Mouse (Mus musculus) liver, embryonic 15.5 days (tissue): ENCODE data around the gene Pet100. TPM values are rescaled to one million over a fixed set of nuclear protein-coding genes. Genes with fewer than 3 reads are reported as not detected.

ENCODE experiments used
- ATAC-seq: fragments of 200-750 bp; cut with Nextera tagmentation; 2 replicates; pipeline ENCODE4 v1.8.0; 2017; ENCODE audit warnings: moderate number of reproducible peaks, mild to moderate bottlenecking, moderate library complexity; ENCODE audit not compliant: insufficient read depth
- H3K27ac ChIP-seq: fragments of 300-500 bp; sonication (generic); replicated peaks from 2 replicates; pipeline ENCODE4 v1.5.1; 2015; ENCODE audit warnings: mild to moderate bottlenecking, inconsistent platforms
- H3K27me3 ChIP-seq: fragments of 300-500 bp; sonication (generic); 2 replicates; pipeline ENCODE4 v1.6.1; 2015; ENCODE audit warnings: mild to moderate bottlenecking, inconsistent platforms
- H3K36me3 ChIP-seq: fragments of 300-500 bp; sonication (generic); replicated peaks from 2 replicates; pipeline ENCODE4 v1.6.1; 2015; ENCODE audit warnings: moderate library complexity, mild to moderate bottlenecking, inconsistent platforms
- H3K4me1 ChIP-seq: fragments of 300-500 bp; sonication (generic); replicated peaks from 2 replicates; pipeline ENCODE4 v1.6.1; 2015; ENCODE audit warnings: inconsistent platforms
- H3K4me2 ChIP-seq: fragments of 300-500 bp; sonication (generic); 2 replicates; pipeline ENCODE4 v1.6.1; 2015; ENCODE audit warnings: moderate library complexity, mild to moderate bottlenecking, inconsistent platforms
- H3K4me3 ChIP-seq: fragments of 300-500 bp; sonication (generic); replicated peaks from 2 replicates; pipeline ENCODE4 v1.5.1; 2015; ENCODE audit warnings: mild to moderate bottlenecking, inconsistent platforms
- H3K9ac ChIP-seq: fragments of 300-500 bp; sonication (generic); 2 replicates; pipeline ENCODE4 v1.6.1; 2015; ENCODE audit warnings: moderate library complexity, mild to moderate bottlenecking, inconsistent platforms
- H3K9me3 ChIP-seq: fragments of 300-500 bp; sonication (generic); replicated peaks from 2 replicates; pipeline ENCODE4 v1.6.1; 2016; ENCODE audit warnings: inconsistent platforms
- WGBS: fragments of 180-500 bp; shearing (Covaris S2); methylation state at CpG from one replicate; pipeline ENCODE4 v1.1.7; 2015; ENCODE audit warnings: mixed read lengths; ENCODE audit not compliant: insufficient replicate concordance; 5-methylcytosine and 5-hydroxymethylcytosine counted together
- polyA plus RNA-seq: library from polyadenylated mRNA; unstranded; fragments of >200 nt; fragmentation: Nextera tagmentation; extraction: Ambion mirVana; gene quantifications from 2 replicates; pipeline ENCODE4 v1.2.1, GENCODE M21; 2015

The Pet100 gene
- polyA plus RNA-seq, 1 experiment from 2014 or later: 72.1 TPM

- 64% methylated on average over 2 of the region's 2 CpGs for WGBS
- no peak for ATAC-seq
- H3K9me3 ChIP-seq: no peaks in the 10 kb centered on the region
- H3K36me3 ChIP-seq: 0 out of 2 replicates have a peak, but pooled peaks cover 2% of the 10 kb centered on the region
- H3K9ac ChIP-seq: no peak overlapping the region
- H3K4me2 ChIP-seq: no peak overlapping the region
- H3K4me1 ChIP-seq: no peaks in the 10 kb centered on the region; the same call in 1 of the 2 replicates
- no peaks in the 10 kb centered on the region for H3K27me3 ChIP-seq
- H3K27ac ChIP-seq: no peak overlapping the region
- no peak overlapping the region for H3K4me3 ChIP-seq
These were observed 26.9 kb upstream of the Pet100 start for GRCm38 (mm10) chr8:3594466-3594865.

- Histone ChIP-seq H3K27ac (no peak overlapping the region), H3K9ac (no peak overlapping the region), H3K27me3 (no peaks in the 10 kb centered on the region), H3K4me3 (no peak overlapping the region), H3K9me3 (no peaks in the 10 kb centered on the region), H3K4me2 (no peak overlapping the region), H3K4me1 (no peaks in the 10 kb centered on the region), H3K36me3 (0 out of 2 replicates have a peak, but pooled peaks cover 2% of the 10 kb centered on the region)
- WGBS: 69% methylated on average over 3 of the region's 3 CpGs
- ATAC-seq: no peak
These were observed 23.3 kb upstream of the Pet100 start for GRCm38 (mm10) chr8:3598054-3598453.

- Histone ChIP-seq H3K4me3 (no peak overlapping the region), H3K27me3 (no peaks in the 10 kb centered on the region), H3K4me1 (no peaks in the 10 kb centered on the region), H3K9ac (no peak overlapping the region), H3K9me3 (no peaks in the 10 kb centered on the region), H3K27ac (no peak overlapping the region), H3K36me3 (0 out of 2 replicates have a peak, but pooled peaks cover 2% of the 10 kb centered on the region), H3K4me2 (no peak overlapping the region)
- WGBS: 68% methylated on average over 1 of the region's 1 CpGs
- no peak for ATAC-seq
These were observed 22.1 kb upstream of the Pet100 start for GRCm38 (mm10) chr8:3599219-3599618.

GRCm38 (mm10) chr8:3600401-3600800 is 20.9 kb upstream of the Pet100 start:
- Histone ChIP-seq H3K9me3 (no peaks in the 10 kb centered on the region), H3K36me3 (0 out of 2 replicates have a peak, but pooled peaks cover 2% of the 10 kb centered on the region), H3K4me2 (no peak overlapping the region), H3K4me3 (no peak overlapping the region), H3K27me3 (no peaks in the 10 kb centered on the region), H3K27ac (no peak overlapping the region), H3K4me1 (no peaks in the 10 kb centered on the region), H3K9ac (no peak overlapping the region)
- 72% methylated on average over 6 of the region's 6 CpGs for WGBS
- ATAC-seq: no peak

GRCm38 (mm10) chr8:3603439-3603838 is 17.9 kb upstream of the Pet100 start:
- Histone ChIP-seq H3K36me3 (peaks cover 13% of the 10 kb centered on the region; the same call in 1 of the 2 replicates), H3K27ac (no peak overlapping the region), H3K9me3 (no peaks in the 10 kb centered on the region), H3K4me1 (peaks cover 7% of the 10 kb centered on the region; the same call in 1 of the 2 replicates), H3K9ac (no peak overlapping the region), H3K27me3 (no peaks in the 10 kb centered on the region), H3K4me2 (no peak overlapping the region), H3K4me3 (no peak overlapping the region)
- WGBS: 69% methylated on average over 13 of the region's 13 CpGs
- no peak for ATAC-seq

GRCm38 (mm10) chr8:3606593-3606992 is 14.8 kb upstream of the Pet100 start:
- ATAC-seq: no peak
- 35% methylated on average over 16 of the region's 16 CpGs for WGBS

GRCm38 (mm10) chr8:3607822-3608221 is 13.5 kb upstream of the Pet100 start:
- no peak for ATAC-seq
- Histone ChIP-seq H3K9ac (no peak overlapping the region), H3K4me1 (peaks cover 7% of the 10 kb centered on the region; the same call in 1 of the 2 replicates), H3K4me3 (no peak overlapping the region), H3K27ac (no peak overlapping the region), H3K27me3 (no peaks in the 10 kb centered on the region), H3K36me3 (peaks cover 56% of the 10 kb centered on the region), H3K9me3 (no peaks in the 10 kb centered on the region), H3K4me2 (no peak overlapping the region)
- WGBS: 83% methylated on average over 7 of the region's 7 CpGs

More at GRCm38 (mm10) chr8:3606593-3606992, 14.8 kb upstream of the Pet100 start:
- no peak overlapping the region for H3K4me3 ChIP-seq
- no peaks in the 10 kb centered on the region for H3K9me3 ChIP-seq
- H3K36me3 ChIP-seq: peaks cover 44% of the 10 kb centered on the region
- H3K9ac ChIP-seq: no peak overlapping the region
- no peaks in the 10 kb centered on the region for H3K27me3 ChIP-seq
- H3K4me1 ChIP-seq: peaks cover 7% of the 10 kb centered on the region; the same call in 1 of the 2 replicates
- no peak overlapping the region for H3K27ac ChIP-seq
- H3K4me2 ChIP-seq: no peak overlapping the region

GRCm38 (mm10) chr8:3609046-3609815 is 12.1 kb upstream of the Pet100 start:
- ATAC-seq: no peak
- WGBS: 81% methylated on average over 12 of the region's 12 CpGs
- peaks cover 7% of the 10 kb centered on the region; the same call in 1 of the 2 replicates for H3K4me1 ChIP-seq
- H3K36me3 ChIP-seq: peaks cover 70% of the 10 kb centered on the region
- H3K4me3 ChIP-seq: no peak overlapping the region
- H3K4me2 ChIP-seq: no peak overlapping the region
- no peaks in the 10 kb centered on the region for H3K27me3 ChIP-seq
- no peak overlapping the region for H3K9ac ChIP-seq
- no peak overlapping the region for H3K27ac ChIP-seq
- H3K9me3 ChIP-seq: no peaks in the 10 kb centered on the region

GRCm38 (mm10) chr8:3609816-3610150 is 11.6 kb upstream of the Pet100 start:
- Histone ChIP-seq H3K27ac (no peak overlapping the region), H3K9me3 (no peaks in the 10 kb centered on the region), H3K9ac (no peak overlapping the region), H3K4me1 (peaks cover 7% of the 10 kb centered on the region; the same call in 1 of the 2 replicates), H3K36me3 (peaks cover 76% of the 10 kb centered on the region), H3K27me3 (no peaks in the 10 kb centered on the region), H3K4me2 (no peak overlapping the region), H3K4me3 (no peak overlapping the region)
- ATAC-seq: no peak
- WGBS: 80% methylated on average over 6 of the region's 6 CpGs

- no peak for ATAC-seq
- H3K4me1 ChIP-seq: peaks cover 31% of the 10 kb centered on the region
- peaks cover 17% of the 10 kb centered on the region for H3K36me3 ChIP-seq
- WGBS: 63% methylated on average over 8 of the region's 8 CpGs
- H3K27ac ChIP-seq: no peak overlapping the region
- peak overlapping the region; percentile 68; the same call in 1 of the 2 replicates for H3K9ac ChIP-seq
- H3K9me3 ChIP-seq: no peaks in the 10 kb centered on the region
- peak overlapping the region; percentile 94 for H3K4me3 ChIP-seq
- H3K27me3 ChIP-seq: no peaks in the 10 kb centered on the region
- H3K4me2 ChIP-seq: peak overlapping the region; percentile 82
These were observed 771 bp downstream of the Pet100 start for GRCm38 (mm10) chr8:3622119-3622518.

GRCm38 (mm10) chr8:3625445-3625844 is 4.1 kb downstream of the Pet100 start, which contains the start of gene Pcp2:
TSS of gene Pcp2 (minus strand) at chr8:3625545.
- Histone ChIP-seq H3K9me3 (no peaks in the 10 kb centered on the region), H3K9ac (no peak within 1 kb of the TSS), H3K27me3 (peaks cover 18% of the 10 kb centered on the region), H3K4me1 (peaks cover 17% of the 10 kb centered on the region), H3K4me3 (no peak within 1 kb of the TSS), H3K27ac (no peak within 1 kb of the TSS), H3K4me2 (no peak within 1 kb of the TSS), H3K36me3 (no peaks in the 10 kb centered on the region)
- ATAC-seq: no peak
- WGBS: 56% methylated on average over 1 of the region's 1 CpGs
